Mouse (Mus musculus): ENCODE data around the gene Pla2g4e. TPM values are rescaled to one million over a fixed set of nuclear protein-coding genes. Genes with fewer than 3 reads are reported as not detected.

Gene Pla2g4e
- polyA plus RNA-seq (2014; fragmentation: Illumina TruSeq; extraction: RNeasy Lipid Tissue Mini Kit (QIAGEN cat#74804); ENCODE audit: low read depth, low replicate concordance), result 5.9 TPM

DNA sequence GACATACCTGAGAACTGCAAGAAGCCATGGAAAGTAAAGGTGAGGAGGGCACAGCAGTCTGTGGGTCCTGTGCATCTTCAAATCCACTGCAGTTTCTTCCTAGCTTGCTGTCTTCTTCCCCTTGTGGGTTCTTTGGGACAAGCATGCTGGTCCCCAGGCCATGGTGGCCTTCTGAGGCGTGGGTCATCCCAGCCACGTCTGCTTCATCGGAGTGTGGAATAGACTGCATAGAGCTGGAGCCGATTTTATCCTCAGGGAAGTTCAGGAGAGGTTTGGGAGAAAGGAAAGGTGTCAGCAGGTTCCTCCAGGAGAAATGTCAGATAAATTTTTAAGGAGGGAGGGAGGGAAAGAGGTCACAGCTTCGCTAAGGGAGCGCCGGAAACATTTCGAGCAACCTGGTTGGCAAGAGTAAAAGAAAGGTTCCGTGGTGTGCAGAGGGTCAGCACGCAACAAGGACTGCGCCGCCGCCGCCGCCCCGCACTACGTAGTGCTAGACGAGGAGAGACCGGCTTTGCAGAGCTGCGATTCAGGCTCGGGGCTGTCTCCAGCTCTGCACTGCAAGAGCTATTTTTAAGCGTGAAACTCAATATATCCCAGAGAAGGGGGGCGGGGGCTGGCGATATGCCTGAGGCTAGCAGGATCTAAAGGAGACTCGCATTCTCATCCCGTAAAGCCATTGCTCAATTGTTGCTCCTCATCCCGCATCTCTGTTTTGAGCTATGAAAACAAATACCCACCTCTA is at the start of gene Pla2g4e:
Gene Pla2g4e, minus strand, starts transcription at position 657 of the 742 bp plus-strand sequence.

DNA sequence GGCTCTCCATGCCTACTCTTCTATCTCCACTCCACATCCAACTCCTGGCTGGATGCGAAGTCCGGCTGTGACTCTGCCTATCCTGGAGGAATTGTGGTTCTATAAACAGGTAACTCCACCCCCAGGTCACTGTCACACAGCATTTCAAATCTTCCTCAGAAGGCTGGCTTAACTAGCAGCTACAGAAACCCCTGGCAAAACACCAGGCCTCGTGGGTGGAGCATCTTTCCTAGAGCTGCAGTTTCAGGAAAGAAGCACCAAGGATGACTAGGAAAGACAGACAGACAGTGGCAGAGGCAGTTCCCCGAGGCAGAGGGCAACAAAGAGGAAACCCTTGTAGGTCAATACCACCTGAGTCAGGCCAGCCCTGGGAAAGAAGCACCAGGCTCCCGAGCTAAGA is 43.9 kb upstream of the Pla2g4e start, which contains the start of gene Pla2g4d:
Gene Pla2g4d, minus strand, starts transcription at position 203 of the 400 bp plus-strand sequence.

DNA sequence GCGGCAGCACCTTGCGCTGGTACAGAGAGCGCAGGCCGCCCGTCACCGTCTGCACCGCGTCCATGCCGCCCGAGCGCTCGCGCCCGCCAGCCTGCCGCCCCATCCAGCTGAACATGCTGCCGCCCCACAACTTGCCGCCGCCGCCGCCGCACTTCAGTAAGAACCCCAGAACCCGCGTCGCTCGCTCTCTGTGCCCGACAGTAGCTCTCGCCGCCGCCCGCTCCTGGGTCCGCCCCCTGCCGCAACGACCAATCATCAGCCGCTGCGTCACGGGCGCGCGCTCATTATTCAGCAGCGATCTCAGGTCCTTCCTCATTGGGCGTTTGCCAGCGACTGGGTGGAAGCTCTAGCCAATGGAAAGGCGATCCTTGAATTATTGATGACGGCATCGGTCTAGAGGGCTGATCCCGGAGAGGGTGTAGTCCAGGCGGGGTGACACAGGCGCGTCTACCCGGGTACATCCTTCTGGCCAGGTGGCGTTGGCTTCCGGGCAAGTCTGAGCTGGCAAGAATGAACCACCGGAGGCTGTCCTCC is 90.7 kb downstream of the Pla2g4e start, which contains the start of gene Ehd4:
Gene Ehd4, minus strand, starts transcription at position 246 of the 534 bp plus-strand sequence.

Other genes starting within 250 kb of the Pla2g4e start
- gene Jmjd7, start 217.9 kb downstream of the Pla2g4e start, polyA plus RNA-seq (2014; fragmentation: Illumina TruSeq; extraction: RNeasy Lipid Tissue Mini Kit (QIAGEN cat#74804); ENCODE audit: low read depth, low replicate concordance), result 6.3 TPM
- gene Gm28042, start 217.8 kb downstream of the Pla2g4e start, polyA plus RNA-seq (2014; fragmentation: Illumina TruSeq; extraction: RNeasy Lipid Tissue Mini Kit (QIAGEN cat#74804); ENCODE audit: low read depth, low replicate concordance), result 3.2 TPM
- 2.2 TPM for gene Pla2g4b, start 211.9 kb downstream of the Pla2g4e start, polyA plus RNA-seq (2014; fragmentation: Illumina TruSeq; extraction: RNeasy Lipid Tissue Mini Kit (QIAGEN cat#74804); ENCODE audit: low read depth, low replicate concordance)
- 270 TPM for gene Ehd4, start 90.7 kb downstream of the Pla2g4e start, polyA plus RNA-seq (2014; fragmentation: Illumina TruSeq; extraction: RNeasy Lipid Tissue Mini Kit (QIAGEN cat#74804); ENCODE audit: low read depth, low replicate concordance)
- gene Pla2g4d, start 43.9 kb upstream of the Pla2g4e start, polyA plus RNA-seq (2014; fragmentation: Illumina TruSeq; extraction: RNeasy Lipid Tissue Mini Kit (QIAGEN cat#74804); ENCODE audit: low read depth, low replicate concordance), result not detected
- gene Pla2g4f, start 68.8 kb upstream of the Pla2g4e start, polyA plus RNA-seq (2014; fragmentation: Illumina TruSeq; extraction: RNeasy Lipid Tissue Mini Kit (QIAGEN cat#74804); ENCODE audit: low read depth, low replicate concordance), result not detected
- gene Vps39, start 107.8 kb upstream of the Pla2g4e start, polyA plus RNA-seq (2014; fragmentation: Illumina TruSeq; extraction: RNeasy Lipid Tissue Mini Kit (QIAGEN cat#74804); ENCODE audit: low read depth, low replicate concordance), result 20.9 TPM
- gene Ganc, start 158.6 kb upstream of the Pla2g4e start, polyA plus RNA-seq (2014; fragmentation: Illumina TruSeq; extraction: RNeasy Lipid Tissue Mini Kit (QIAGEN cat#74804); ENCODE audit: low read depth, low replicate concordance), result 18.9 TPM
- 18.2 TPM for gene Tmem87a, start 158.8 kb upstream of the Pla2g4e start, polyA plus RNA-seq (2014; fragmentation: Illumina TruSeq; extraction: RNeasy Lipid Tissue Mini Kit (QIAGEN cat#74804); ENCODE audit: low read depth, low replicate concordance)
- 1.5 TPM for gene Capn3, start 210.7 kb upstream of the Pla2g4e start, polyA plus RNA-seq (2014; fragmentation: Illumina TruSeq; extraction: RNeasy Lipid Tissue Mini Kit (QIAGEN cat#74804); ENCODE audit: low read depth, low replicate concordance)

All from heart, adult 10 weeks (tissue).